Mouse (Mus musculus) C2C12 (cell line): Measurements from ENCODE around the gene Sh2b1. TPM values are rescaled to one million over a fixed set of nuclear protein-coding genes. Genes with fewer than 3 reads are reported as not detected.

ENCODE experiments used
- H3K27me3 ChIP-seq: one replicate; pipeline ENCODE4 v1.6.1; 2011; ENCODE audit not compliant: control insufficient read depth, insufficient read depth, insufficient read length
- H3K36me3 ChIP-seq: one replicate; pipeline ENCODE4 v1.6.1; 2011; ENCODE audit not compliant: control insufficient read depth, insufficient read depth
- H3K4me3 ChIP-seq: one replicate; pipeline ENCODE4 v1.5.1; 2011; ENCODE audit warnings: mild to moderate bottlenecking, control low read depth; ENCODE audit not compliant: poor library complexity, insufficient read depth, severe bottlenecking
- H3K79me2 ChIP-seq: one replicate; pipeline ENCODE4 v1.6.1; 2011; ENCODE audit not compliant: control insufficient read depth, insufficient read depth
- H3K79me3 ChIP-seq: one replicate; pipeline ENCODE4 v1.6.1; 2011; ENCODE audit warnings: low read depth, control low read depth
- H3ac ChIP-seq: one replicate; pipeline ENCODE3; 2011; ENCODE audit warnings: low read depth; ENCODE audit not compliant: control insufficient read depth, insufficient read length
- CTCF ChIP-seq: IDR thresholded peaks from one replicate; pipeline ENCODE4 v1.5.1; 2011; ENCODE audit not compliant: control insufficient read depth, insufficient read depth, insufficient read length
- MYOG ChIP-seq: IDR thresholded peaks from one replicate; pipeline ENCODE4 v1.6.1; 2011; ENCODE audit not compliant: control insufficient read depth, insufficient read length; ENCODE audit errors: extremely low read depth
- polyA plus RNA-seq: library from polyadenylated mRNA; unstranded; fragments of >200 nt; fragmentation: generic; extraction: Trizol; gene quantifications from one replicate; pipeline ENCODE4 v1.2.1, GENCODE M21; 2012; ENCODE audit warnings: missing spikeins

The Sh2b1 gene
- polyA plus RNA-seq, 1 experiment, result 36.9 TPM

- Histone ChIP-seq H3ac (no peak overlapping the region), H3K79me2 (no peaks in the 10 kb centered on the region), H3K36me3 (no peaks in the 10 kb centered on the region), H3K27me3 (peaks cover 34% of the 10 kb centered on the region), H3K4me3 (no peak overlapping the region), H3K79me3 (no peaks in the 10 kb centered on the region)
- TF ChIP-seq CTCF (no peak), MYOG (no peak)
Measured at GRCm38 (mm10) chr7:126417045-126417444, 58.2 kb downstream of the Sh2b1 start.

Other genes with a start within 250 kb of the Sh2b1 start
- 11.3 TPM for gene Sbk1, start 202.8 kb downstream of the Sh2b1 start, polyA plus RNA-seq
- 0.23 TPM for gene Lat, start 105.9 kb downstream of the Sh2b1 start, polyA plus RNA-seq
- gene Spns1, start 98.0 kb downstream of the Sh2b1 start, polyA plus RNA-seq, result 69.8 TPM
- gene Nfatc2ip, start 78.7 kb downstream of the Sh2b1 start, polyA plus RNA-seq, result 6.2 TPM
- not detected for gene Cd19, start 60.5 kb downstream of the Sh2b1 start, polyA plus RNA-seq
- gene Rabep2, start 46.7 kb downstream of the Sh2b1 start, polyA plus RNA-seq, result 17.5 TPM
- 2.2 TPM for gene Atp2a1, start 12.3 kb downstream of the Sh2b1 start, polyA plus RNA-seq
- gene Tufm, start 11.9 kb upstream of the Sh2b1 start, polyA plus RNA-seq, result 200 TPM
- gene Atxn2l, start 28.0 kb upstream of the Sh2b1 start, polyA plus RNA-seq, result 73.0 TPM
- 228 TPM for gene Eif3c, start 91.0 kb upstream of the Sh2b1 start, polyA plus RNA-seq
- 2.0 TPM for gene Apobr, start 109.5 kb upstream of the Sh2b1 start, polyA plus RNA-seq
- gene Cln3, start 110.4 kb upstream of the Sh2b1 start, polyA plus RNA-seq, result 4.5 TPM
- not detected for gene Il27, start 119.5 kb upstream of the Sh2b1 start, polyA plus RNA-seq
- 49.9 TPM for gene Nupr1, start 155.4 kb upstream of the Sh2b1 start, polyA plus RNA-seq
- 39.3 TPM for gene Sgf29, start 173.9 kb upstream of the Sh2b1 start, polyA plus RNA-seq
- 0.07 TPM for gene Sult1a1, start 201.0 kb upstream of the Sh2b1 start, polyA plus RNA-seq
- gene Bola2, start 220.0 kb upstream of the Sh2b1 start, polyA plus RNA-seq, result 116 TPM
- 5.4 TPM for gene Slx1b, start 220.4 kb upstream of the Sh2b1 start, polyA plus RNA-seq
- gene Coro1a, start 232.4 kb upstream of the Sh2b1 start, polyA plus RNA-seq, result 1.9 TPM